Mouse (Mus musculus) right cerebral cortex, adult 18-20 months (tissue): ENCODE data around the gene Hist1h2bj.

Source experiments
- DNase-seq: peaks from one replicate; pipeline ENCODE4 v3.0.0; 2022; ENCODE audit warnings: mixed read lengths

Hist1h2bj gene

GRCm38 (mm10) chr13:22042568-22043502 is at the start of gene Hist1h2bj, which contains the start of gene Hist1h2ag:
TSS of gene Hist1h2bj (plus strand) at chr13:22043214.
TSS of gene Hist1h2ag (minus strand) at chr13:22042944.
- peak; percentile 92 for DNase-seq

GRCm38 (mm10) chr13:21993957-21994738 is 48.9 kb upstream of the Hist1h2bj start:
- no peak for DNase-seq

GRCm38 (mm10) chr13:21994896-21995295 is 48.1 kb upstream of the Hist1h2bj start:
- no peak for DNase-seq

GRCm38 (mm10) chr13:21995331-21995914 is 47.6 kb upstream of the Hist1h2bj start:
- no peak for DNase-seq

- no peak for DNase-seq
Observed at GRCm38 (mm10) chr13:21996101-21996839, 46.7 kb upstream of the Hist1h2bj start.

GRCm38 (mm10) chr13:21996840-21997185 is 46.2 kb upstream of the Hist1h2bj start:
- DNase-seq: no peak

GRCm38 (mm10) chr13:21997201-21997820 is 45.7 kb upstream of the Hist1h2bj start:
- no peak for DNase-seq

- no peak for DNase-seq
Observed at GRCm38 (mm10) chr13:21997821-21998220, 45.2 kb upstream of the Hist1h2bj start.

GRCm38 (mm10) chr13:21998412-21998811 is 44.6 kb upstream of the Hist1h2bj start:
- DNase-seq: no peak

GRCm38 (mm10) chr13:21999147-21999546 is 43.9 kb upstream of the Hist1h2bj start:
- DNase-seq: no peak

GRCm38 (mm10) chr13:22001346-22001745 is 41.7 kb upstream of the Hist1h2bj start:
- DNase-seq: no peak

- DNase-seq: no peak
Observed at GRCm38 (mm10) chr13:22001823-22002222, 41.2 kb upstream of the Hist1h2bj start.

GRCm38 (mm10) chr13:22005605-22006333 is 37.2 kb upstream of the Hist1h2bj start:
- no peak for DNase-seq

GRCm38 (mm10) chr13:22006334-22007120 is 36.5 kb upstream of the Hist1h2bj start:
- DNase-seq: no peak

GRCm38 (mm10) chr13:22007121-22007510 is 35.9 kb upstream of the Hist1h2bj start:
- DNase-seq: no peak

- DNase-seq: no peak
Observed at GRCm38 (mm10) chr13:22007872-22008271, 35.1 kb upstream of the Hist1h2bj start.

- DNase-seq: no peak
Observed at GRCm38 (mm10) chr13:22008707-22009106, 34.3 kb upstream of the Hist1h2bj start.

- DNase-seq: no peak
Observed at GRCm38 (mm10) chr13:22009642-22010041, 33.4 kb upstream of the Hist1h2bj start, which contains the start of gene Prss16. TSS of gene Prss16 (minus strand) at chr13:22009742.

GRCm38 (mm10) chr13:22013716-22014115 is 29.3 kb upstream of the Hist1h2bj start:
- no peak for DNase-seq

GRCm38 (mm10) chr13:22014411-22014845 is 28.6 kb upstream of the Hist1h2bj start:
- no peak for DNase-seq
